ENCODE assay signal across 8 mouse cellular contexts in the genomic region with DNA sequence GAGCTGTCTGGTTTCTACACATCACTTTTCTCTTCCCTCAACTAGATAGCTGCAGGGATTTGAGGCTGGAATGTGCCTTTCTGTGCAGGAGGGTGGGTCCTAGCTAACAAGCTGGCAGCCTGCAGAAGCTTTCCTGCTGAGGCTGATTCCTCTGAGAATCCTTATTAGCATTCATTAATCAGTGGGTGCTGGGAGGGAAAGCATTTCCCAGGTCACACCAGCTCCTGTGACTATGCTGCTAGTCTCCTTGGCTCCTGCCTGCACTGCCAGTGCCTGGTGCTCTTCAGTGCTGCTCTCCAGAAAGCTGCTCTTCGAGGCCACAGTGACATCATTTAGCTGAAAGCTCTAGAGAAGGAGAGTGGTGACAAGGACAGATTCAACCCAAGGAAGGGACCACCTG.
A peak's percentile ranks its signal among the peaks of the same experiment; 100 is the strongest.
DNase-seq lines count a peak whose midpoint lies in the region; ATAC-seq lines count a peak whose summit lies in the region.
"Had no signal": no experiment of that assay in that cellular context is flagged by ENCODE, and none has a peak within 500 bp of the region (broad histone marks: within the 10 kb centered on the region; RNA-seq: fewer than 3 reads in every experiment).

No protein-coding gene starts in this region.

- peak; percentile 32 for DNase-seq in embryo, embryonic 11 days
- no peak for DNase-seq in thymus, postnatal 10 days (ENCODE audit: low spot score in 2 of 2)
- DNase-seq: liver, embryonic 13.5 days had no signal

- WGBS in kidney, embryonic 16.5 days: 13% methylated on average over 1 of the region's 1 CpGs
- WGBS in kidney, embryonic 15.5 days: 20% methylated on average over 1 of the region's 1 CpGs
- 13% methylated on average over 1 of the region's 1 CpGs for WGBS in hindbrain, embryonic 12.5 days
- WGBS in stomach, embryonic 14.5 days: 12% methylated on average over 1 of the region's 1 CpGs

- ATAC-seq in kidney, embryonic 16.5 days (ENCODE audit: low FRiP score, low TSS enrichment): 0 out of 2 replicates have a peak, but pooled peaks have one; percentile 30
- no peak for ATAC-seq in kidney, embryonic 15.5 days (replicated peaks; ENCODE audit: low FRiP score)
- no peak for ATAC-seq in hindbrain, embryonic 12.5 days (ENCODE audit: low FRiP score)
- ATAC-seq in stomach, embryonic 14.5 days (ENCODE audit: insufficient number of reproducible peaks, insufficient read depth, low FRiP score, low read depth): no peak
- no peak for ATAC-seq in megakaryocyte, adult 5-6 weeks (ENCODE audit: poor library complexity, severe bottlenecking)

- H3K4me1 ChIP-seq in kidney, embryonic 16.5 days (ENCODE audit: insufficient read depth, low read length): peaks cover 37% of the 10 kb centered on the region
- H3K4me1 ChIP-seq in kidney, embryonic 15.5 days: peaks cover 56% of the 10 kb centered on the region
- peaks cover 35% of the 10 kb centered on the region for H3K4me1 ChIP-seq in hindbrain, embryonic 12.5 days
- peaks cover 10% of the 10 kb centered on the region for H3K4me1 ChIP-seq in stomach, embryonic 14.5 days (ENCODE audit: control insufficient read depth, insufficient read depth, low read length)

- no peaks in the 10 kb centered on the region for H3K9me3 ChIP-seq in kidney, embryonic 16.5 days (ENCODE audit: low read length)
- H3K9me3 ChIP-seq in kidney, embryonic 15.5 days (replicated peaks): no peaks in the 10 kb centered on the region
- no peaks in the 10 kb centered on the region for H3K9me3 ChIP-seq in hindbrain, embryonic 12.5 days (replicated peaks)
- H3K9me3 ChIP-seq in stomach, embryonic 14.5 days (ENCODE audit: control insufficient read depth, low read depth, low read length): no peaks in the 10 kb centered on the region
- H3K9me3 ChIP-seq: liver, embryonic 13.5 days had no signal

- no peak overlapping the region for H3K9ac ChIP-seq in kidney, embryonic 16.5 days (replicated peaks; ENCODE audit: low read length)
- no peak overlapping the region for H3K9ac ChIP-seq in kidney, embryonic 15.5 days
- no peak overlapping the region for H3K9ac ChIP-seq in hindbrain, embryonic 12.5 days
- H3K9ac ChIP-seq in stomach, embryonic 14.5 days (replicated peaks; ENCODE audit: low read depth, low read length): no peak overlapping the region
- H3K9ac ChIP-seq: liver, embryonic 13.5 days had no signal

- H3K4me2 ChIP-seq in kidney, embryonic 16.5 days (replicated peaks; ENCODE audit: low read depth, low read length): no peak overlapping the region
- no peak overlapping the region for H3K4me2 ChIP-seq in kidney, embryonic 15.5 days
- no peak overlapping the region for H3K4me2 ChIP-seq in hindbrain, embryonic 12.5 days (replicated peaks)
- H3K4me2 ChIP-seq in stomach, embryonic 14.5 days (replicated peaks; ENCODE audit: low read depth, low read length): no peak overlapping the region
- H3K4me2 ChIP-seq: liver, embryonic 13.5 days had no signal

- H3K27me3 ChIP-seq in kidney, embryonic 16.5 days (ENCODE audit: insufficient read depth, low read length): no peaks in the 10 kb centered on the region
- H3K27me3 ChIP-seq in kidney, embryonic 15.5 days: no peaks in the 10 kb centered on the region
- H3K27me3 ChIP-seq in hindbrain, embryonic 12.5 days: no peaks in the 10 kb centered on the region
- no peaks in the 10 kb centered on the region for H3K27me3 ChIP-seq in stomach, embryonic 14.5 days (ENCODE audit: control insufficient read depth, insufficient read depth, low read length)
- H3K27me3 ChIP-seq: liver, embryonic 13.5 days had no signal

- no peak overlapping the region for H3K27ac ChIP-seq in kidney, embryonic 16.5 days (ENCODE audit: low read length)
- H3K27ac ChIP-seq in kidney, embryonic 15.5 days: no peak overlapping the region
- 0 out of 2 replicates have a peak overlapping the region, but pooled peaks have one; percentile 32 for H3K27ac ChIP-seq in hindbrain, embryonic 12.5 days
- peak overlapping the region; percentile 7; the same call in 1 of the 2 replicates for H3K27ac ChIP-seq in stomach, embryonic 14.5 days (ENCODE audit: low read length)
- H3K27ac ChIP-seq: liver, embryonic 13.5 days had no signal

- H3K4me3 ChIP-seq in kidney, embryonic 16.5 days (ENCODE audit: low read length): no peak overlapping the region
- no peak overlapping the region for H3K4me3 ChIP-seq in kidney, embryonic 15.5 days (replicated peaks)
- H3K4me3 ChIP-seq in hindbrain, embryonic 12.5 days: no peak overlapping the region
- H3K4me3 ChIP-seq in stomach, embryonic 14.5 days (ENCODE audit: low read depth, low read length): no peak overlapping the region
- H3K4me3 ChIP-seq: liver, embryonic 13.5 days had no signal

- H3K36me3 ChIP-seq in kidney, embryonic 16.5 days (ENCODE audit: insufficient read depth, low read length): no peaks in the 10 kb centered on the region
- H3K36me3 ChIP-seq in kidney, embryonic 15.5 days: no peaks in the 10 kb centered on the region
- H3K36me3 ChIP-seq in hindbrain, embryonic 12.5 days: no peaks in the 10 kb centered on the region
- no peaks in the 10 kb centered on the region for H3K36me3 ChIP-seq in stomach, embryonic 14.5 days (ENCODE audit: control insufficient read depth, insufficient read depth, low read length)
- H3K36me3 ChIP-seq: liver, embryonic 13.5 days had no signal

Comparison
In these comparisons a context has a peak if more than half of its experiments do, and no peak if none do; other contexts are left out.
1. H3K27ac ChIP-seq: peak in hindbrain, embryonic 12.5 days (single experiment) and stomach, embryonic 14.5 days (single experiment); none in kidney, embryonic 16.5 days (single experiment) and kidney, embryonic 15.5 days (single experiment).